ENCODE assay signal across 8 mouse cellular contexts in genomic region chr11:52332421-52333118, GRCm38 (mm10). TPM values are rescaled to one million over a fixed set of nuclear protein-coding genes. Genes with fewer than 3 reads are reported as not detected.
DNase-seq lines count a peak whose midpoint lies in the region; ATAC-seq and TF ChIP-seq lines count a peak whose summit lies in the region.
"Had no signal": no experiment of that assay in that cellular context is flagged by ENCODE, and none has a peak within 500 bp of the region (broad histone marks: within the 10 kb centered on the region; RNA-seq: fewer than 3 reads in every experiment).

No protein-coding gene starts in this region.

- DNase-seq in thymus, adult 2 months, result peak; percentile 40
- DNase-seq in thymus, postnatal 10 days (ENCODE audit: low spot score in 2 of 2), result no peak
- DNase-seq in kidney, postnatal 10 days, result peak; percentile 56
- no peak for DNase-seq in urinary bladder, postnatal 36 days (ENCODE audit: low spot score in 2 of 2)
- no peak for DNase-seq in frontal cortex, postnatal 25 days (ENCODE audit: low spot score in 2 of 2)
- DNase-seq in lung, adult 2 months, result no peak

- H3K36me3 ChIP-seq in thymus, adult 2 months (ENCODE audit: control insufficient read depth, insufficient read depth, low read length), result no peaks in the 10 kb centered on the region
- no peaks in the 10 kb centered on the region for H3K36me3 ChIP-seq in embryonic facial prominence, embryonic 15.5 days

- H3K27ac ChIP-seq in thymus, adult 2 months (ENCODE audit: control insufficient read depth, insufficient read depth, low read length), result peak overlapping the region; percentile 82
- H3K27ac ChIP-seq in embryonic facial prominence, embryonic 15.5 days (replicated peaks), result no peak overlapping the region; the same call in 1 of the 2 replicates

- no peaks in the 10 kb centered on the region for H3K9me3 ChIP-seq in embryonic facial prominence, embryonic 15.5 days (replicated peaks)

- no peak for TF ChIP-seq CTCF in thymus, adult 2 months (IDR thresholded peaks at IDR 0.05; ENCODE audit: borderline replicate concordance, control insufficient read depth, extremely low read depth, insufficient read depth, low read length, poor library complexity)
- TF ChIP-seq CTCF in lung, adult 2 months (IDR thresholded peaks at IDR 0.05; ENCODE audit: insufficient read depth, low read length), result no peak

- ATAC-seq in embryonic facial prominence, embryonic 15.5 days (ENCODE audit: insufficient number of reproducible peaks, low FRiP score, low TSS enrichment, low read depth), result peak; percentile 72

- H3K9ac ChIP-seq in embryonic facial prominence, embryonic 15.5 days, result no peak overlapping the region

- WGBS in thymus, adult 2 months, result 56% methylated on average over 16 of the region's 16 CpGs
- 46% methylated on average over 16 of the region's 16 CpGs for WGBS in embryonic facial prominence, embryonic 15.5 days
- 34% methylated on average over 16 of the region's 16 CpGs for WGBS in lung, adult 2 months

- no peaks in the 10 kb centered on the region for H3K27me3 ChIP-seq in thymus, adult 2 months (ENCODE audit: control insufficient read depth, insufficient read depth, low read length)
- H3K27me3 ChIP-seq in embryonic facial prominence, embryonic 15.5 days, result no peaks in the 10 kb centered on the region

- no peak overlapping the region for H3K4me2 ChIP-seq in embryonic facial prominence, embryonic 15.5 days (replicated peaks)

- H3K4me1 ChIP-seq in thymus, adult 2 months (replicated peaks; ENCODE audit: control insufficient read depth, insufficient read depth, low read length), result peaks cover 50% of the 10 kb centered on the region
- H3K4me1 ChIP-seq in embryonic facial prominence, embryonic 15.5 days, result no peaks in the 10 kb centered on the region; the same call in 1 of the 2 replicates
- H3K4me1 ChIP-seq in lung, adult 2 months (ENCODE audit: control insufficient read depth, insufficient read depth, low read length), result no peaks in the 10 kb centered on the region

- no peak for TF ChIP-seq POLR2A in thymus, adult 2 months (IDR thresholded peaks at IDR 0.05; ENCODE audit: control insufficient read depth, extremely low read depth, insufficient read depth, low read length, poor library complexity)
- TF ChIP-seq POLR2A in lung, adult 2 months (IDR thresholded peaks at IDR 0.05; ENCODE audit: borderline replicate concordance, extremely low read depth, low read depth, low read length), result no peak

- no peak overlapping the region for H3K4me3 ChIP-seq in thymus, adult 2 months (ENCODE audit: control insufficient read depth, insufficient read depth, low read length)
- no peak overlapping the region for H3K4me3 ChIP-seq in embryonic facial prominence, embryonic 15.5 days (replicated peaks)
- no peak overlapping the region for H3K4me3 ChIP-seq in lung, adult 2 months (replicated peaks; ENCODE audit: extremely low read depth, low read depth, low read length)
- H3K4me3 ChIP-seq: myocyte had no signal

RNA-seq across cellular contexts. Expression of gene Vdac1, which starts 28.1 kb away (rescaled TPM):
- 64.8 and 70.3 TPM in 2 replicates for polyA plus RNA-seq in thymus, adult 2 months (2012; rRNA removed)
- 267 and 268 TPM in 2 replicates for polyA plus RNA-seq in embryonic facial prominence, embryonic 15.5 days (2015; fragmentation: Nextera tagmentation; extraction: Ambion mirVana)
- polyA plus RNA-seq in lung, adult 2 months (2012; rRNA removed), result 34.1 and 65.1 TPM in 2 replicates

RNA-seq across cellular contexts. Expression of gene Tcf7, which starts 49.8 kb away (rescaled TPM):
- polyA plus RNA-seq in thymus, adult 2 months (2012; rRNA removed), result 2,910 and 3,273 TPM in 2 replicates
- polyA plus RNA-seq in embryonic facial prominence, embryonic 15.5 days (2015; fragmentation: Nextera tagmentation; extraction: Ambion mirVana), result 21.5 and 22.6 TPM in 2 replicates
- 26.8 and 30.2 TPM in 2 replicates for polyA plus RNA-seq in lung, adult 2 months (2012; rRNA removed)

Comparison
In these comparisons a context has a peak if more than half of its experiments do, and no peak if none do; other contexts are left out.
1. DNase-seq: peak in thymus, adult 2 months (single experiment) and kidney, postnatal 10 days (single experiment); none in thymus, postnatal 10 days (0 of 2), urinary bladder, postnatal 36 days (0 of 2), frontal cortex, postnatal 25 days (0 of 2) and lung, adult 2 months (single experiment).
2. RNA of gene Tcf7, which starts 49.8 kb away (polyA plus RNA-seq): 2,910 to 3,273 TPM in thymus, adult 2 months; 26.8 to 30.2 TPM in lung, adult 2 months and 21.5 to 22.6 TPM in embryonic facial prominence, embryonic 15.5 days; every median in the first group is over 10 times any median in the second.